Mouse (Mus musculus) layer of hippocampus, adult 9-11 months (tissue): ENCODE measurements around the gene Tnfrsf11a.
"Not testable (repeated sequence)": the region's sequence is repeated elsewhere in the genome, so short reads cannot be mapped to it uniquely, and the experiment has no call there.

ENCODE experiments used
- DNase-seq: peaks from one replicate; pipeline ENCODE4 v3.0.0; 2022

Gene Tnfrsf11a

GRCm38 (mm10) chr1:105780457-105781364 is at the start of gene Tnfrsf11a:
Gene Tnfrsf11a (plus strand): TSS chr1:105780718.
- DNase-seq = peak; percentile 40

- DNase-seq = no peak
Observed at GRCm38 (mm10) chr1:105735318-105735717, 45.2 kb upstream of the Tnfrsf11a start.

- DNase-seq = no peak
Observed at GRCm38 (mm10) chr1:105738334-105738733, 42.2 kb upstream of the Tnfrsf11a start.

GRCm38 (mm10) chr1:105739493-105739892 is 41.0 kb upstream of the Tnfrsf11a start:
- DNase-seq = no peak

GRCm38 (mm10) chr1:105742481-105742880 is 38.0 kb upstream of the Tnfrsf11a start:
- peak; percentile 33 for DNase-seq

- DNase-seq = no peak
Observed at GRCm38 (mm10) chr1:105746444-105746843, 34.1 kb upstream of the Tnfrsf11a start.

GRCm38 (mm10) chr1:105746858-105747596 is 33.5 kb upstream of the Tnfrsf11a start:
- no peak for DNase-seq

- DNase-seq = no peak
Observed at GRCm38 (mm10) chr1:105748091-105748799, 32.3 kb upstream of the Tnfrsf11a start.

GRCm38 (mm10) chr1:105752196-105752595 is 28.3 kb upstream of the Tnfrsf11a start:
- DNase-seq = no peak

- no peak for DNase-seq
Observed at GRCm38 (mm10) chr1:105752944-105753343, 27.6 kb upstream of the Tnfrsf11a start.

GRCm38 (mm10) chr1:105758798-105759197 is 21.7 kb upstream of the Tnfrsf11a start:
- no peak for DNase-seq

GRCm38 (mm10) chr1:105759422-105760165 is 20.9 kb upstream of the Tnfrsf11a start:
- no peak for DNase-seq

GRCm38 (mm10) chr1:105765586-105765985 is 14.9 kb upstream of the Tnfrsf11a start:
- no peak for DNase-seq

- DNase-seq = not testable (repeated sequence)
Observed at GRCm38 (mm10) chr1:105766099-105766498, 14.4 kb upstream of the Tnfrsf11a start.

GRCm38 (mm10) chr1:105768397-105768796 is 12.1 kb upstream of the Tnfrsf11a start:
- DNase-seq = no peak

- no peak for DNase-seq
Observed at GRCm38 (mm10) chr1:105770685-105771084, 9.8 kb upstream of the Tnfrsf11a start.

GRCm38 (mm10) chr1:105776426-105776825 is 4.1 kb upstream of the Tnfrsf11a start:
- no peak for DNase-seq

GRCm38 (mm10) chr1:105780079-105780456 is 450 bp upstream of the Tnfrsf11a start:
- DNase-seq = no peak

GRCm38 (mm10) chr1:105781391-105782146 is 1.1 kb downstream of the Tnfrsf11a start:
- DNase-seq = no peak

- no peak for DNase-seq
Observed at GRCm38 (mm10) chr1:105784257-105785016, 3.9 kb downstream of the Tnfrsf11a start.

GRCm38 (mm10) chr1:105785146-105785545 is 4.6 kb downstream of the Tnfrsf11a start:
- no peak for DNase-seq
